ENCODE assay signal across 8 mouse cellular contexts in genomic region chr4:156193200-156193590, GRCm38 (mm10). TPM values are rescaled to one million over a fixed set of nuclear protein-coding genes. Genes with fewer than 3 reads are reported as not detected.
A peak's percentile ranks its signal among the peaks of the same experiment; 100 is the strongest.
DNase-seq lines count a peak whose midpoint lies in the region; ATAC-seq and TF ChIP-seq lines count a peak whose summit lies in the region.

No protein-coding gene starts in this region.

- H3K27ac ChIP-seq in forebrain, embryonic 14.5 days (ENCODE audit: low read depth, low read length): no peak overlapping the region
- H3K27ac ChIP-seq in forebrain, embryonic 15.5 days (replicated peaks): no peak overlapping the region
- H3K27ac ChIP-seq in kidney, postnatal 0 days: peak overlapping the region; percentile 93

- no peak for DNase-seq in forebrain, embryonic 14.5 days (ENCODE audit: low spot score)
- peak; percentile 94 for DNase-seq in ZHBTc4 (ENCODE audit: low read depth, low spot score)
- no peak for DNase-seq in kidney, postnatal 0 days (ENCODE audit: low spot score)
- DNase-seq in lung, postnatal 36 days: peak; percentile 61
- no peak for DNase-seq in ovary, postnatal 14 days (ENCODE audit: low spot score)
- DNase-seq in right cerebral cortex, adult 2 months (ENCODE audit: low spot score in 2 of 2): no peak

- peaks cover 55% of the 10 kb centered on the region for H3K4me1 ChIP-seq in forebrain, embryonic 14.5 days (ENCODE audit: control insufficient read depth, insufficient read depth, low read length)
- H3K4me1 ChIP-seq in forebrain, embryonic 15.5 days: peaks cover 74% of the 10 kb centered on the region
- H3K4me1 ChIP-seq in kidney, postnatal 0 days (replicated peaks; ENCODE audit: insufficient read depth, low read length): peaks cover 65% of the 10 kb centered on the region

- WGBS in forebrain, embryonic 14.5 days: 30% methylated on average over 2 of the region's 2 CpGs
- WGBS in forebrain, embryonic 15.5 days: 29% methylated on average over 2 of the region's 2 CpGs
- 8% methylated on average over 2 of the region's 2 CpGs for WGBS in kidney, postnatal 0 days

- ATAC-seq in forebrain, embryonic 14.5 days: no peak
- ATAC-seq in forebrain, embryonic 15.5 days (replicated peaks): no peak
- no peak for ATAC-seq in kidney, postnatal 0 days (replicated peaks; ENCODE audit: low FRiP score, low read depth)
- no peak for ATAC-seq in cerebellum, adult (ENCODE audit: insufficient number of reproducible peaks, low FRiP score, low TSS enrichment)

- H3K9ac ChIP-seq in forebrain, embryonic 14.5 days (ENCODE audit: low read length): no peak overlapping the region
- no peak overlapping the region for H3K9ac ChIP-seq in forebrain, embryonic 15.5 days (replicated peaks)
- H3K9ac ChIP-seq in kidney, postnatal 0 days (ENCODE audit: low read depth, low read length): 0 out of 2 replicates have a peak overlapping the region, but pooled peaks have one; percentile 27

- H3K9me3 ChIP-seq in forebrain, embryonic 14.5 days (replicated peaks; ENCODE audit: control insufficient read depth, low read length): no peaks in the 10 kb centered on the region
- no peaks in the 10 kb centered on the region for H3K9me3 ChIP-seq in forebrain, embryonic 15.5 days
- H3K9me3 ChIP-seq in kidney, postnatal 0 days (replicated peaks; ENCODE audit: low read length): no peaks in the 10 kb centered on the region

- H3K27me3 ChIP-seq in forebrain, embryonic 14.5 days (replicated peaks; ENCODE audit: control insufficient read depth, insufficient read depth, low read length): no peaks in the 10 kb centered on the region
- H3K27me3 ChIP-seq in forebrain, embryonic 15.5 days: no peaks in the 10 kb centered on the region
- no peaks in the 10 kb centered on the region for H3K27me3 ChIP-seq in kidney, postnatal 0 days (ENCODE audit: insufficient read depth, low read length)

- H3K36me3 ChIP-seq in forebrain, embryonic 14.5 days (ENCODE audit: control insufficient read depth, insufficient read depth, low read length): peaks cover 35% of the 10 kb centered on the region
- H3K36me3 ChIP-seq in forebrain, embryonic 15.5 days: peaks cover 13% of the 10 kb centered on the region
- peaks cover 16% of the 10 kb centered on the region; the same call in 1 of the 2 replicates for H3K36me3 ChIP-seq in kidney, postnatal 0 days (ENCODE audit: insufficient read depth, low read length)

- no peak overlapping the region for H3K4me3 ChIP-seq in forebrain, embryonic 14.5 days (ENCODE audit: low read depth, low read length)
- H3K4me3 ChIP-seq in forebrain, embryonic 15.5 days: no peak overlapping the region
- H3K4me3 ChIP-seq in kidney, postnatal 0 days (replicated peaks; ENCODE audit: low read depth, low read length): no peak overlapping the region

- no peak for TF ChIP-seq CTCF in kidney, postnatal 0 days (IDR thresholded peaks at IDR 0.05; ENCODE audit: low read depth)

- H3K4me2 ChIP-seq in forebrain, embryonic 14.5 days (ENCODE audit: low read length): 0 out of 2 replicates have a peak overlapping the region, but pooled peaks have one; percentile 3
- H3K4me2 ChIP-seq in forebrain, embryonic 15.5 days (replicated peaks): no peak overlapping the region
- peak overlapping the region; percentile 39 for H3K4me2 ChIP-seq in kidney, postnatal 0 days (ENCODE audit: low read length)

RNA-seq across cellular contexts. Expression of gene Agrn, which starts 4.1 kb away (rescaled TPM):
- polyA plus RNA-seq in forebrain, embryonic 14.5 days (2014; fragmentation: Nextera tagmentation; extraction: Ambion mirVana): 72.2 and 88.4 TPM in 2 replicates
- 103 and 108 TPM in 2 replicates for polyA plus RNA-seq in forebrain, embryonic 15.5 days (2015; fragmentation: Nextera tagmentation; extraction: Ambion mirVana)
- polyA plus RNA-seq in kidney, postnatal 0 days (2015; fragmentation: Nextera tagmentation; extraction: Ambion mirVana): 76.5 and 79.8 TPM in 2 replicates

RNA-seq across cellular contexts. Expression of gene Isg15, which starts 7.4 kb away (rescaled TPM):
- 0.61 and 1.1 TPM in 2 replicates for polyA plus RNA-seq in forebrain, embryonic 14.5 days (2014; fragmentation: Nextera tagmentation; extraction: Ambion mirVana)
- polyA plus RNA-seq in forebrain, embryonic 15.5 days (2015; fragmentation: Nextera tagmentation; extraction: Ambion mirVana): 1.5 and 2.1 TPM in 2 replicates
- polyA plus RNA-seq in kidney, postnatal 0 days (2015; fragmentation: Nextera tagmentation; extraction: Ambion mirVana): 14.9 and 20.6 TPM in 2 replicates

RNA-seq across cellular contexts. Expression of gene AW011738, which starts 9.9 kb away (rescaled TPM):
- 1.2 TPM in 2 replicates for polyA plus RNA-seq in forebrain, embryonic 14.5 days (2014; fragmentation: Nextera tagmentation; extraction: Ambion mirVana)
- 4.2 and 4.3 TPM in 2 replicates for polyA plus RNA-seq in forebrain, embryonic 15.5 days (2015; fragmentation: Nextera tagmentation; extraction: Ambion mirVana)
- polyA plus RNA-seq in kidney, postnatal 0 days (2015; fragmentation: Nextera tagmentation; extraction: Ambion mirVana): 4.8 and 5.1 TPM in 2 replicates

RNA-seq across cellular contexts. Expression of gene Perm1, which starts 22.5 kb away (rescaled TPM):
- 0.83 and 0.99 TPM in 2 replicates for polyA plus RNA-seq in forebrain, embryonic 14.5 days (2014; fragmentation: Nextera tagmentation; extraction: Ambion mirVana)
- 1.7 and 2.0 TPM in 2 replicates for polyA plus RNA-seq in forebrain, embryonic 15.5 days (2015; fragmentation: Nextera tagmentation; extraction: Ambion mirVana)
- 0.56 and 0.71 TPM in 2 replicates for polyA plus RNA-seq in kidney, postnatal 0 days (2015; fragmentation: Nextera tagmentation; extraction: Ambion mirVana)

RNA-seq across cellular contexts. Expression of gene Plekhn1, which starts 41.5 kb away (rescaled TPM):
- polyA plus RNA-seq in forebrain, embryonic 14.5 days (2014; fragmentation: Nextera tagmentation; extraction: Ambion mirVana): 19.2 and 21.7 TPM in 2 replicates
- 27.3 and 29.0 TPM in 2 replicates for polyA plus RNA-seq in forebrain, embryonic 15.5 days (2015; fragmentation: Nextera tagmentation; extraction: Ambion mirVana)
- 12.7 and 13.1 TPM in 2 replicates for polyA plus RNA-seq in kidney, postnatal 0 days (2015; fragmentation: Nextera tagmentation; extraction: Ambion mirVana)

Comparison
In these comparisons a context has a peak if more than half of its experiments do, and no peak if none do; other contexts are left out.
1. DNase-seq: peak in ZHBTc4 (single experiment) and lung, postnatal 36 days (single experiment); none in forebrain, embryonic 14.5 days (single experiment), kidney, postnatal 0 days (single experiment), ovary, postnatal 14 days (single experiment) and right cerebral cortex, adult 2 months (0 of 2).